Mouse (Mus musculus) neutrophil, adult 5-6 weeks (primary cell): ENCODE results near the gene Srebf2. TPM values are rescaled to one million over a fixed set of nuclear protein-coding genes. Genes with fewer than 3 reads are reported as not detected.
"Not testable (repeated sequence)": the region's sequence is repeated elsewhere in the genome, so short reads cannot be mapped to it uniquely, and the experiment has no call there.

Experiments used
- ATAC-seq: fragments of 151-379, 151-347 bp; 2 replicates; pipeline ENCODE4 v1.8.0; 2017; ENCODE audit warnings: mild to moderate bottlenecking, moderate TSS enrichment; ENCODE audit not compliant: insufficient number of reproducible peaks, poor library complexity, low FRiP score, severe bottlenecking; ENCODE audit errors: extremely low read depth
- total RNA-seq: library from RNA; stranded (forward); fragments of 200-1000 nt; gene quantifications from 2 replicates; pipeline ENCODE4 v1.2.3, GENCODE M21; 2017

Srebf2 gene
- 71.5 and 74.5 TPM in 2 replicates for total RNA-seq

DNA sequence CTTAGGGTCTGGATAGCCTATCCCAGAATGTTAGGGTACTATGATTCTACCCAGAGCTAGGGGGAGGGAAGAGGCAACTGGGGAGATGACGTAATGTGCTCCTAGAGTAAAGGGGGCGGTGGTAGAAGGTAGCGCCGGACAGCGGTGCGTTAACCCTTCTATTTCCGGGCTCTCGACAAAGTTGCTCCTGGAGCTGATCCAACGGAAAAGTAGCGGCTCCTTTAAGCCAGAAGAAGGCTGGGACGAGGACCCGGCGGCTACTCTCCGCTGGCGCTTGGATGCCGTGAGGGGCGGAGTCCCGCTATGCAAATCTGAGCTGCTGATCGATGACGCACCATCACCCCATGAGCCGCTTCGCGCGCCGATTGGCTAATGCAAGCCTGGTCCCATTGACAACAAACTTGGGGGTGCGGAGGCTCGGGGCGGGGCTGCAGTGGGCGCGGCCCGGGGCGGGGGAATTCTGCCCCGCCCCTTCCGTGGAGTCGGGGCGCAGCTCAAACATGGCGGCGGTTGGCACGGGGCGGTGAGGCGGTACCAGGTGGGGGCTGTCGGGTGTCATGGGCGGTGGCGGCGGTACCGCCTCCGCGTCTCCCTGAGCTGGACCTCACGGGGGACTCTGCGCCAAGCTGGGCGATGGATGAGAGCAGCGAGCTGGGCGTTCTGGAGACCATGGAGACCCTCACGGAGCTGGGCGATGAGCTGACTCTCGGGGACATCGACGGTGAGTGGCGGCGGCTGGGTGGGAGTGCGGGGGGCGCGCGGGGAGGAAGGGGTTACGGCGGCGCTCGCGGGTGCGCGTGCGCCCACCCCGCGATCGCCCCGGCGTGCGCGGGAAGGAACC is at the start of gene Srebf2:
TSS of gene Srebf2 (plus strand) at position 412 of the 841 bp plus-strand sequence.
- ATAC-seq: peak; percentile 96

DNA sequence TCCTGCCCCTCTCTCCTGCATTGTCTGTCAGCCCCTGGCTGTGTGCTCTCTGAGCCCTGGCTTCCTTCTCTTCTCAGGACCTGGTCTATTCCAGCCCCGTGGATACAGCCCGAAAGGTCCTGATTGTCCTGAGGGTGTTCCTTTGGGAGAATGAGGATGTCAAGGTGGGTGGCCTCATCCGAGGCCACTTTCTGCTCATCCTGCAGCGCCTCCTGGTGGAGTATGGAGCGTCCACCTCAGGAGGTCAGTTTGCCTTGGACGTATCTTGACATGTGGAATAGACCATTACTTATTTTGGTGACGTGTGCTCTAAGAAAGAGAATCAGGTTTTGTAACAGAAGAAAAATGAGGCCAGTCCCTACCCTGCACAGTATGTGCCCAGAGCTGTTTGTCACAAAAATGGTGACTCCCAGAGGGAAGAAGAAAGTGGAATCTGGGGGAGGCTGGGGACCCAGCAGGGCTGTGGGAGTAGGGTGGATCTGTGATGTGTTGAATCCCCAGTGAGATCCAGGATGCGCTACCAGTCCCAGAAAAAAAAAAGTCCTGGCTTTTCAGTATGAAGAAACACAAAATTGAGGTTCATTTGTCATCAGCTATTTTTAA is 39.9 kb upstream of the Srebf2 start:
- no peak for ATAC-seq

DNA sequence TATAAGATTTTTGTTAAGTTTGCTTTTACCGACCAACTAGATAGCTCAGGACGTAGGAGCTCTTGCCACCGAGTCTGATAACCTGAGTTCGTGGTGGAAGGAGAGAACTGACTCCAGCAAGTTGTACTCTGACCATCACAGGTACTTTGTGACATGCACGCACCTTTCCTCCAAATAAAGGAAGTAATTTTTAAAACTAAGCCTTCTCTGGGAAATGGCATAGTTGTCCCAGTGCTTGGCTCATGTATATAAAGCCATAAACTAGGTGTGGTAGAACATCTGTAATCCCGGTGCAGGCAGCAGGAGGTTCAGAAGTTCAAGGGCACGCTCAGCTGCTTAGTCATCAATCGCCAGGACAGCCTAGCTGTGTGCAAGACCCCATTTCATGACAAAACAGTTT is 26.4 kb upstream of the Srebf2 start:
- no peak for ATAC-seq

DNA sequence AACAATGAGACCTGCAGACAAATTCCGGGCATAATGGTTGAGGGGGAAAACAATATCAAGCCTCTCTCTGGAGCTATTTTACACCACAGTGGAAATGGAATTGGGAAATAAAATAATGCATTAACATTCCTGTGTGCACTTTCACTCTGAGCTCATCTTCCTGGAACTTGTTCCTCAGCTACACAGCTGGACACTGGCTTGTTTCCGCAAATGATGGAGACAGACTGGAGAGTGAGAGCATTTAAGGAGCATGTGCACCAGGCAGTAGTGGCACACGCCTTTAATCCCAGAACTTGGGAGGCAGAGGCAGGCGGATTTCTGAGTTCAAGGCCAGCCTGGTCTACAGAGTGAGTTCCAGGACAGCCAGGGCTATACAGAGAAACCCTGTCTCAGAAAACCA is 20.3 kb upstream of the Srebf2 start:
- ATAC-seq: not testable (repeated sequence)

DNA sequence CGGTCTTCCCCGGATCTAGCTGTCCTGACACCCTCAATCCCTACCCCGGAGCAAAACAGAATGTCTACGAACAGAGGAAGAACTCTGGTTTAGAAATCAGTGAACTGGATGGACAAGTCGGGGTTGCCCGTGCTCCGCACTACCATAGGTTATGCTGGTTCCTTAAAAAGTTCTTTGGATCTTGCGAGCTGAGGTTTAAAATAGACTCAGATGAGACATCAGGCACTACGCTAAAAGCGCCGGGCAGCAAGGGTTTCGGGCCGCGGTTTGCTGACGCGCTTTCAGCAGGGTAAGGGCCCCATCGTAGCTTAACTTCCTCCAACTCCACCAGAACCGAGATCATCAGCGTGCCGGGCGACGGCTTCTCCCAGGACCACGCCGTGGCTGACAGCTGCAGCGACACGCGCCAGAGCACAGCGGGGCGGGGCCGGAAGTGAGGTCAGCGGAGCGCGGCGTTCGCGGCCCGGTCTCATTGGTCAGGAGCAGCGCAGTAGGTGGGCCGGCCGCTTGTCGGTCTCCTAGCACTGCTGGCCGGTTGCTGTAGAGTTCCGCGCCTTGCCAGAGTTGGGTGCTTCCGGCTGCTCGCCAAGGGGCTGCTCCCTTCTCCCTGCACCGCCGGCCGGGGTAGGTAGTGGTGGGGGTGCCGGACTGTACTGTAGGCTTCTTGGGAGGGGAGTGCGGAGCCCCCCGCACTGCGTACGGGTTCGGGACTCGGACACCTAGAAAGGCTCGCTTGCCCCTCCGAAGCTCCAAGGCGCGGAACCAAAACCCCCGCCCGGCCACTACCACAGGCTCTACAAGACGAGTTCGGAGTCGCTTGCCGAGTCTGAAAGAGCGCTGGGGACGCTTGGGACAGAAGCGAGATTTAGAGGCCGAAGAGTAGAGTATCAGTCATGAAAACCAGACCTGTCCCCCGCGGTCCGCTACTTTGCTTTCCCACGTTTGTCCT is 19.3 kb upstream of the Srebf2 start, which contains the start of gene Ccdc134:
TSS of gene Ccdc134 (plus strand) at position 497 of the 949 bp plus-strand sequence.
- ATAC-seq: peak; percentile 87

DNA sequence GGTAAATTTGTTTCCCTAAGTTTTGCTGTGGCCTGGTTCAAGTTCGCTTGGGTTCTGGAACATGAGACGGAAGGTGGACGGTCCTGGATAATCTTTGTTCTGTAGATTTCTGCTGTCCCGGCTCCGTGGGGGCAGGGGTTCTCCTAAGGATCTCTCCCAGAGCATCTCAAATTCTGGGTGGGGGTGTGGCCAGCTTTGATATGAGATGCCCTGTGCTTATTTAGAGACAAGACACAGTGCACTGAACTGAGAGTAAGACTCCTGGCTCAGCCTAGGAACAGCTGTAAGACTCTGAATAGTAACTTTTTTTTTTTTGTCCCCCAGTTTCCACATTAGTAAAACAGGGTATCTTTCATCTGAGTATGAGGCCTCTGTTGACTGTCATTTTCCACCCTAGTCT is 18.6 kb upstream of the Srebf2 start:
- ATAC-seq: no peak

DNA sequence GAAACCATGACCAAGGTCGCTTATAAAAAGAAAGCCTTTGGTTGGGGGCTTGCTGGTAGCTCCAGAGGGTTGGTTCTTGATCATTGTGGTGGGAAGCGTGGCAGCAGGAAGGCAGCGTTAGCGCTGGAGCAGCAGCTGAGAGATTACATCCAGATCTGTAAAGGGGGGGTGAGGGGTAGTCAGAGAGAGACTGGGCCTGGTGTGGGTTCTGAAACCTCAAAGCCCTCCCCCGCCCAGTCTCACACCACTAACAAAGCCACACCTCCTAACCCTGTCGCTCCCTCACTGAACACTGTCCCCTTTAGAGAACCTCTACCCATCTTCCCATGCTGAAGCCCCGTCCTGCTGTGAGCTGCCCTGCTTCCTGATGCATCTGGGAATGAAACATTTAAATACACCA is 16.4 kb upstream of the Srebf2 start:
- no peak for ATAC-seq

DNA sequence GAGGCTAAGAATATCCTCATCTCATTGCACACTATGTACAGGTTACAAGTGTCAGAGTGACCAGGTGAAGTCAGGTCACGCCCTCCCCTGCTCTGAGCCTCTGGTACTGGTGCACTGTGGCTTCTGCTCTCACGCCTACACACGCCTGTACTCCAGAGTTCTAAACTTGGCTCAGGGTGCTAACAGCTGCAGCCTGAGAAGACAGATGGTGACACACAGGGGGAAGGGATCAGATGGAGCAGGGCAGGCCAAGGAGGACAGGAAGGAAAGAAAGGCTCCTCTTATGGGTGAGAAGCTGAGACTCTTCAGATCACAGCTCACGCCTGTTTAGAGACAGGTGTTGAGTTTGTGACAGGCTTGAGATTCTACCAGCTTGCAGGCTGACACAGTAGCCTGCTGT is 11.6 kb upstream of the Srebf2 start:
- ATAC-seq: no peak

DNA sequence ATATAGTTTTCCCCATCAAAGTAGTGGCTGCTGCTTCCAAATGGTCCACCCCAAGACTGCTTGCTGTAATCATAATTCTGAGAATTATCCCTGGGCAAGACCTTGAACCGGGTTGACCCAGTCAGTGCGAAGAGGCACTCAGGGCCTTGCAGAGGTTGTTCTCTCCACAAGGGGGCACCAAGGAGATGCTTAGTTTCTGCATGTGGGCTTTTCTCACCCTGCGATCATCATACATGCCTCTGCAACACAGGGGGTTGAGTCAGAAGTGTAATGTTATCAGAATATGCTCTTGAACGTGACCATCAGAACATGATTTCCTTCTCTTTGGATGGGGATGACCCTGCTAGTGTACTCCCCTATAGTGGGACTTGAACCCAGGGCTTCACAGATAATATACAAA is 8.4 kb upstream of the Srebf2 start:
- ATAC-seq: peak; percentile 80

DNA sequence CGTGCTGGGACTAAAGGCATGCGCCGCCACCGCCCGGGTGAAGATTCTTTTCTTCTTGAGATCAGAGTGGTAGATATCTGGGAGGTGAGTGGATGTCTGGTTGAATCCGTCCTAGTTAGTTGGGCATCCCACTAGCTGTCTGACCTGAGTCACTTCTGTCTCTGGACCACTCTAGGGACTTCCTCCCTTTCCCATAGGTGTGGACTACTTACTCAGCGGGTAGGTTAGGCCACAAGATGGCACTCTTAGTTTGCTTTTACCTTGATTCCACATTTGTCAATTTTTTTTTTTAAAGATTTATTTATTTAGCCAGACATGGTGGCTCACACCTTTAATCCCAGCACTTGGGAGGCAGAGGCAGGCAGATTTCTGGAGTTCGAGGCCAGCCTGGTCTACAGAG is 7.8 kb upstream of the Srebf2 start:
- ATAC-seq: 0 out of 2 replicates have a peak, but pooled peaks have one; percentile 20

DNA sequence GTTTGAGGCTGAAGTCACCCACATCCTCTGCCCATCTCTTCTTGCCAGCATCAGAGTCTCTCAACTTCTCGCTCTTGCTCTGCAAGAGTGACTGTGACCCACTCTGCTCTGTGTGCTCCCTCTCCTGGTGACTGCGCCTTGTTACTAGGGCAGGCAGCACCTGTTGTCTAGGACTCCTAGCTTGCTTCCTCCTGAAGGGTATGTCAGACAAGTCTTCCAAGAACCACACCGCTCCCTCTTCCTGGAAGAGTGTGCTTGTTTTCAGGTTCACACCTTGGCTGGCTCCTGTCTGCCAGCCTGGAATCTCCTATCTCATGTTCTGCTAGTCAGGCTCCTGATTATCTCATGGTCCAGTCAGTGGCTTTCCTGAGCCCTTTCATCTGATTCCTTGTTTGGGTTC is 6.6 kb upstream of the Srebf2 start:
- peak; percentile 49; the same call in 1 of the 2 replicates for ATAC-seq

DNA sequence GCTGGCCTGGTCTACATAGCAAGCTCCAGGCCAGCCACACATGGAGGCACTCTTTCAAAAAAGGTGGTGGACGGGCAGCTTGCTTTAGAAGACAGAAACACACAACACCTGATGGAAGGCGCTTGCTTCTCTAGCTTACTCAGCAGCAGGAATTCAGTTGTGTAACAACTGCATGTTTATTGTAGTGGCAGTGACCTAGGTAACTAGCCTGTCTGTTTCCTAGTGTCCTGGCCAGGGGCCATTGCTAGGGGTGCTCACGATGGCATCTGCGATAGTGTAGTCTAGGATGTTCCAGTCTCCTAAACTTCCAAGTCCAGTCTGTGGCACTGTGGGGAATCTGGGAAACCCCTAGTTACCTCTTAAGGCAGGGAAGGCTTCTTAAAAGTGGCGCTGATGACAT is 2.8 kb upstream of the Srebf2 start:
- ATAC-seq: no peak

DNA sequence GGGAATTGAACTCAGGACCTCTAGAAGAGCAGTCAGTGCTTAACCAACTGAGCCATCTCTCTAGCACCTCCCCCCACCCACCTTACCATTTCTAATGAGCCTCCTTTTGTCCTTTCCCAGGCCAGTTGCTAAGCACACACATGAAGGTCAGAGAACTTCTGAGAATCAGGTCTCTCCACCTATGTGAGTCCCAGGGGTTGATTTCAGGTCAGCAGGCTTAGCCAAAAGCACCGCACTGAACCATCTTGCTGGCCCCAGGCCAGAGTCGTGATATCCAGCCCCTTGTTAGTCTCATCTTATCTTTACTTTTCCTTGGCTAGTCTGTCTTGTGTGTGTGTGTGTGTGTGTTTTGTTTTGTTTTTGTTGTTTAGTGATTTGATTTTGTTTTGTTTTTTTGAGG is 1.6 kb upstream of the Srebf2 start:
- ATAC-seq: no peak

DNA sequence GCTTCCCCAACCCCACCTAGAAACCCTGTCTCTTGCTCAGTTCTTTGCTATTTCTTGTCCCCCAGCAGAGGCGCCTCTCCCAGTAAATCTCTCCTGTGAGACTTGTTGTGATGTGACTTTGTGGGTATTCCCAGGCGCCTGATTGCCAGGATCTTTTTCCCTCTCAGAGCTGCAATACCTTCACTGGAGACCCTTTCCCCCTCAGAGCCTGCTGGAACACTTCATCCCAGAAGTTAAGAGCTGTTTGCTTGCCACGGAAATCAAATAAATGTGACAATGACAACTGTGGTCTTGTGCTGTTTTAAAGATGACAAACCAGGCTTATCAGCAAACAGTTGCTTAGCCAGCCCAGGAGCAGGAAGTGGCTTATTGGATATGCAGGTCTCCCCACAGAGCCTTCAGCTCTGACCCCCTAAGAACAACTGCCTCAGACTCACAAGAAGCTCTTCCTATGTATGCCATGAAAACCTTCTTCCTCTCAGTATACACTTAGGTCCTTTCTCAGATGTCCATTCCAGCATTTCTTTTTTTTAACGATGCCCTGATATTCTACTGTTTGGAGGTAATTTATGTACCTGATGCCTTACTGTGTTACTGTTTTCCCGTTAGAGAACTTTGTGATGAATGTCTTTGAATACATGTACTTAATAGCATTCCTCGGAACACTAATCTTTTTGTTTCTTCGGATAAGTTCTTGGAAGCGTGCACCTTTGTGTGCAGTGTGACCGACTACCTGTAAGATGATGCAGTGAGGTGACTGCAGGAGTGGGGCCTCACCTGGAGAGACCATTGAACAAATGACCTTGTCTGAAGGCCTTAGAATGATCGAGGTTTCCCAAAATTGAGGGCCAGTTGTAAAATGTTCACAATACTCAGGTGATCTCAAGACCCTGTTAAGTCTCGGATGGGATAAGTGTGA is 871 bp upstream of the Srebf2 start:
- no peak for ATAC-seq

DNA sequence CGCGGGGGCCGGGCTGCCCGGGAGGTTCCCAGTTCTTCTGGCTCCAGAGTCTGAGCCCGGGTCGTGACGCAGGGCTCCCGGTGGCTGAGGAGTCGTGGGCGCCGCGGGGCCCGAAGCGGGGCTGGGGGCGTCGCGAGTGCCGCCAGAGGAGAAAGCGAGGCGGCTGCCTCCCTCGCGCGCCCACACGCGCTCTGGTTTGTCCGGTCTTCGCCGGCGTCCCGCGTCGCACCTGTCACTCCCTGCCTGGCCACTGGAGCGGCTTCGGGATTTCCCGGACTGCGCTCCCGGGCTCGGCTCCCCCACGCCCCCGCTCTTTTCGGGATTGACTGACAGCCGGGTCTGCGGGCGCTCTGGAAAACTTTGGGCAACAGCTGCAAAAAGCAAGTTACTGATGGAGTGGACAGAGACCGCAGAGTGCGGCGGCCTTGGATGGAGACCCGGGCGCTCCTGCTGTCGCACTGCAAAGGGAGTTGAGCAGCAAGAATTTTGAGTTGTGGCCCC is 680 bp downstream of the Srebf2 start:
- ATAC-seq: no peak

DNA sequence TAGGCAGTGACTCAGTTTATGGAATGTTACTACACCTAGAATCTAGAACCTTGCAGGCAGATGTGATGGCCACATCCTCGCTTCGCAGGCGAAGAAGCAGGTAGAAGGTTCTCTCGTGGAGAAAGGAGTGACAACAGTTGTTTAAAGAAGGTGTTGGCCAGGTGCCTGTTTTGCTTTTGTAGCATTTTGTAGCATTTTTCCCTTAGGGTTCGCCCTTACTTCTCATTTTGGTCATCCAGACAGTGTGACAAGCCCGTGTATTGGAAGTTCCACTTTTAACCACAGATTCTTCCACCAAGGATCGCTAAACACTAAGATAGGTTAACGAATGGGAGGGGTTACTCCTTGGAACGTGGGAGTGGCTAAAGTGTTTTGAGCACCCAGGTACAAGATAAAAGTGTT is 1.5 kb downstream of the Srebf2 start:
- no peak for ATAC-seq

DNA sequence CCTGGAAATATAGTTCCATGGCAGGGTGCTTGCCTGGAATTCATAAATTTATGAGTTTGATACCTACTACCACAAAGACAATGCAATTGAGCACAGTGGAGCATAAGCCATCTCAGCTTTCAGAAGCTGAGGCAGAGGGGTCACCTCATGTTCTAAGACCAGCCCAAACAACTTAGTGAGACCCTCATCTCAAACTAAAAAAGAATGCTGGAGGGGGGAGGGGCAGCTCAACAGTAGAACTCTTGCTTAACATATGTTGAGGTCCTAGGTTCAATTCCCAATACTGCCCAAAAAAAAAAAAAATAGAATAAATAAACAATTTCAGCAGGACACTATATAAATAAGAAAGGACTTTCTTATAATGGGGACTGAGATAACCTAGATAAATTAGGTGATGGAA is 3.1 kb downstream of the Srebf2 start:
- ATAC-seq: no peak

DNA sequence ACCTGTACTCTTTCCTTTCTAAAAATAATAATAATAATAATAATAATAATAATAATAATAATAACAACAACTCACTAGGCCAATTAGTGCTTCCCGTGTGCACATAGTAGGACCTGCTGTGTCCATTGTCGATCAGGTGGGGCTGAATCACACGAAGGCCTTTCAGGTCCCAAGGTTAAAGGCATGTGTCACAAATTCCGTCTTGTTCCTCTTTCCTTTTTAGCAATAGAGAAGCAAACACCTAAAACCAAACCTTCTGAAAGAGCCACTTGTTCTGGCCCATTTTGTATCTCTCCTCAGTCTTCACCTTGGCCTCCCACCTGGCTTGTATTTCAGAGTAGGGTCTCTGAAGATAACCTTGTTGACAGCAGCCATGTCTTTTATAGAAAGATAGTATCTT is 4.2 kb downstream of the Srebf2 start:
- ATAC-seq: no peak
